Mouse (Mus musculus): ENCODE data around the gene Clasp2. TPM values are rescaled to one million over a fixed set of nuclear protein-coding genes. Genes with fewer than 3 reads are reported as not detected.

Gene Clasp2
- polyA plus RNA-seq, 2 experiments, result 4.7 to 8.8 TPM

DNA sequence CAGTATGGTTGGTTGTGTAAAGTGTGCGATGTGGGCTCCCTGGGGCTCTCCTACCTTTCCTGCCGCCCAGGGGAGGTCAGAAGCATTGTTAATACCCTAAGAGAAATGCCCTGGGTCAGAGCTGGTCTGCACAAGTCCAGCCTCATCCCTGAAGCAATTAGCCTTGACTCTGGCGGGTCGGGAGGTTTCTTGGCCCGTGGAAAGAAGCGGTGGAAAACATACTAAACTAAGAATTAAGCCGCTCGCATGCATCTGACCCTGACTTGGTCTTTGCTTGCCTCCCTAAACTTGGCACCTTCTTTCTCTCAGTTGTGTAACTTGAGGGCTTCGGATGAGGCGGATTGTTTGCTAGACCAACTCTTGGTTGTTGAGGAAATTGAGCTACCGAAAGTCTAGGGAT lies 191.2 kb downstream of the Clasp2 start:
- ATAC-seq (ENCODE audit: insufficient read depth) (no peak), DNase-seq (ENCODE audit: low read depth in 3 of 3, low spot score in 3 of 3) (no peak)
- peak overlapping the region; percentile 91 for H3K9ac ChIP-seq (replicated peaks)
- peak overlapping the region; percentile 91 to 98 for H3K4me3 ChIP-seq (ENCODE audit: insufficient read depth in 1 of 2, low read depth in 2 of 2, low read length in 2 of 2)
- 14% methylated on average over 11 of the region's 11 CpGs for WGBS (ENCODE audit: insufficient replicate concordance)
- H3K4me2 ChIP-seq (ENCODE audit: low read depth), result peak overlapping the region; percentile 94
- peaks cover 36 to 46% of the 10 kb centered on the region in 2 experiments for H3K4me1 ChIP-seq (replicated peaks; ENCODE audit: control insufficient read depth in 2 of 2, insufficient read depth in 2 of 2, low read length in 1 of 2)
- TF ChIP-seq CTCF (IDR thresholded peaks at IDR 0.05; ENCODE audit: low read depth) (no peak), EP300 (IDR thresholded peaks at IDR 0.05; ENCODE audit: low read depth) (no peak)
- peak overlapping the region; percentile 92 for H3K27ac ChIP-seq
- H3K27me3 ChIP-seq (ENCODE audit: control insufficient read depth, insufficient read depth, low read length), result no peaks in the 10 kb centered on the region
- no peaks in the 10 kb centered on the region; the same call in none of the 2 replicates for H3K36me3 ChIP-seq (replicated peaks; ENCODE audit: control insufficient read depth, insufficient read depth, low read depth)
- H3K9me3 ChIP-seq (ENCODE audit: control insufficient read depth, low read length), result no peaks in the 10 kb centered on the region

DNA sequence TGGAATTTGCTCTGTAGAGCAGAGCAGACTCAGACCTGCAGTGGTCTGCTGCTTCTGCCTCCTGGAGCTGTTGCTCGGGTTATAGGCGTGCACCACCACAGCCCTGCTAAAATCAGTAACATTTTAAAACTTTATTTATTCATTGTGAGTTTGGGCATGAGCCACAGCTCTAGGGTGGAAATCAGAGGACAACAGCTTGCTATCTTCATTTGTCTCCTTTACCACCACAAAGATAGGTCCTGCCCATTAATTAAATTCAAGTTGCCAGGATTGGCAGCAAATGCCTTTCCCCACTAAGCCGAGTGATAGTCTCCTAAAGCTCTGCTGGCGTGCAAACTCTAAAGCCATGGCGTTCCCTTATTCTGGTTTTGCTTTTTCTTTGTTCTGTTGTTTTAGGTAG lies 194.4 kb downstream of the Clasp2 start:
- Histone ChIP-seq H3K4me1 (replicated peaks; ENCODE audit: control insufficient read depth in 2 of 2, insufficient read depth in 2 of 2, low read length in 1 of 2) (peaks cover 54 to 70% of the 10 kb centered on the region in 2 experiments), H3K36me3 (replicated peaks; ENCODE audit: control insufficient read depth, insufficient read depth, low read depth) (peaks cover 4% of the 10 kb centered on the region), H3K27ac (peak overlapping the region; percentile 44), H3K4me3 (ENCODE audit: insufficient read depth in 1 of 2, low read depth in 2 of 2, low read length in 2 of 2) (no peak overlapping the region), H3K9ac (replicated peaks) (peak overlapping the region; percentile 53; the same call in 1 of the 2 replicates), H3K9me3 (ENCODE audit: control insufficient read depth, low read length) (no peaks in the 10 kb centered on the region), H3K4me2 (ENCODE audit: low read depth) (peak overlapping the region; percentile 94), H3K27me3 (ENCODE audit: control insufficient read depth, insufficient read depth, low read length) (no peaks in the 10 kb centered on the region)
- no peak for DNase-seq (ENCODE audit: low read depth in 3 of 3, low spot score in 3 of 3)
- ATAC-seq (ENCODE audit: insufficient read depth), result no peak
- TF ChIP-seq EP300 (IDR thresholded peaks at IDR 0.05; ENCODE audit: low read depth), result no peak
- no peak for TF ChIP-seq CTCF (IDR thresholded peaks at IDR 0.05; ENCODE audit: low read depth)
- WGBS (ENCODE audit: insufficient replicate concordance), result 46% methylated on average over 5 of the region's 5 CpGs

DNA sequence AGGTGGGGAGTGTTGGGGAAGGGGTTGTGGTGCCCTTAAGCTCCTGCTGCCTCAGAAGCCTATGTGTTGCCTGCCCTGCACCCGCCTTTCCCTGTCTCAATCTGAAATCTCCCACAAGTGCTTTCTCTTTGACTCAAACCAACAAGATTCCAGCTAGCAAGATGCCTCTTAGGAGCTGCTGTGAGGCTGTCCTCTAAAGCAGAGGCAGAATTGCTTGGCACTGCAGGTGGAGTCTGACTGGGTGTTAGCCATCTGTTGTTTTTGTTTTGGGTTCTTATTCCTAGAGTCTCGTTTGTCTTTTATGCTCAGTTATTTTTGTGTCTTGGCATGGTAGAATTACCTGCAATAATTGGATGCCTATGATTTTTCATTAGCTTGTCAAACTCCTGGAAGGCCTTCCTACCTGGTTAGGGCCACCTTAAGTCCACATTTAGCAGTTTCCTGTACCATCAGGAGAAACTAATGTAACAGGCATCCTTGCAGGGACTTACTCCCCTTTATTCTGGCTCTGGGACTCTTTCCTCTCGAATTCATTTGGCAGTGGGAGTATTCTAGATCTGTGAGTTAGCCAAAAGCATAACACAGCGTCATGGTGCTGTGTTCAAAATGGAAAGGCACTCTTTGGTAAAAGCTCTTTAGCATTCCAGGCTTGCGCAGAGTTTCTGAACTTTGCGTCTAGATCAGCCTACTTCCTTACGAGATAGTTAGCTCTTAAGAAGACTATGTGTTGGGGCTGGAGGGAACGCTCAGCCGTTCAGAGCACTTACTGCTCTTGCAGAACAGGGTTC lies 198.0 kb downstream of the Clasp2 start:
- DNase-seq (ENCODE audit: low read depth in 3 of 3, low spot score in 3 of 3) (no peak), ATAC-seq (ENCODE audit: insufficient read depth) (no peak)
- H3K9me3 ChIP-seq (ENCODE audit: control insufficient read depth, low read length), result no peaks in the 10 kb centered on the region
- TF ChIP-seq CTCF (IDR thresholded peaks at IDR 0.05; ENCODE audit: low read depth), result no peak
- no peak for TF ChIP-seq EP300 (IDR thresholded peaks at IDR 0.05; ENCODE audit: low read depth)
- H3K9ac ChIP-seq (replicated peaks), result no peak overlapping the region
- H3K4me1 ChIP-seq (replicated peaks; ENCODE audit: control insufficient read depth in 2 of 2, insufficient read depth in 2 of 2, low read length in 1 of 2), result peaks cover 73 to 85% of the 10 kb centered on the region in 2 experiments
- H3K27ac ChIP-seq, result peak overlapping the region; percentile 92
- 81% methylated on average over 9 of the region's 9 CpGs for WGBS (ENCODE audit: insufficient replicate concordance)
- H3K36me3 ChIP-seq (replicated peaks; ENCODE audit: control insufficient read depth, insufficient read depth, low read depth), result peaks cover 4% of the 10 kb centered on the region
- no peaks in the 10 kb centered on the region for H3K27me3 ChIP-seq (ENCODE audit: control insufficient read depth, insufficient read depth, low read length)
- no peak overlapping the region for H3K4me3 ChIP-seq (ENCODE audit: insufficient read depth in 1 of 2, low read depth in 2 of 2, low read length in 2 of 2)
- no peak overlapping the region for H3K4me2 ChIP-seq (ENCODE audit: low read depth)

- Histone ChIP-seq H3K36me3 (replicated peaks; ENCODE audit: control insufficient read depth, insufficient read depth, low read depth) (peaks cover 16% of the 10 kb centered on the region), H3K27ac (peak overlapping the region; percentile 92), H3K4me1 (replicated peaks; ENCODE audit: control insufficient read depth in 2 of 2, insufficient read depth in 2 of 2, low read length in 1 of 2) (peaks cover 60 to 68% of the 10 kb centered on the region in 2 experiments), H3K9me3 (ENCODE audit: control insufficient read depth, low read length) (no peaks in the 10 kb centered on the region), H3K9ac (replicated peaks) (peak overlapping the region; percentile 66), H3K4me3 (ENCODE audit: insufficient read depth in 1 of 2, low read depth in 2 of 2, low read length in 2 of 2) (peak overlapping the region; percentile 31 to 38), H3K4me2 (ENCODE audit: low read depth) (peak overlapping the region; percentile 74), H3K27me3 (ENCODE audit: control insufficient read depth, insufficient read depth, low read length) (no peaks in the 10 kb centered on the region)
- TF ChIP-seq EP300 (IDR thresholded peaks at IDR 0.05; ENCODE audit: low read depth) (peak; percentile 47; the same call in 1 of the 2 replicates), CTCF (IDR thresholded peaks at IDR 0.05; ENCODE audit: low read depth) (peak; percentile 41; the same call in 1 of the 2 replicates)
- ATAC-seq (ENCODE audit: insufficient read depth) (peak; percentile 93), DNase-seq (ENCODE audit: low read depth in 3 of 3, low spot score in 3 of 3) (peak; percentile 49 to 63 (median 55))
- WGBS (ENCODE audit: insufficient replicate concordance), result 23% methylated on average over 3 of the region's 3 CpGs
Observed at GRCm38 (mm10) chr9:113941103-113941805, 200.0 kb downstream of the Clasp2 start.

DNA sequence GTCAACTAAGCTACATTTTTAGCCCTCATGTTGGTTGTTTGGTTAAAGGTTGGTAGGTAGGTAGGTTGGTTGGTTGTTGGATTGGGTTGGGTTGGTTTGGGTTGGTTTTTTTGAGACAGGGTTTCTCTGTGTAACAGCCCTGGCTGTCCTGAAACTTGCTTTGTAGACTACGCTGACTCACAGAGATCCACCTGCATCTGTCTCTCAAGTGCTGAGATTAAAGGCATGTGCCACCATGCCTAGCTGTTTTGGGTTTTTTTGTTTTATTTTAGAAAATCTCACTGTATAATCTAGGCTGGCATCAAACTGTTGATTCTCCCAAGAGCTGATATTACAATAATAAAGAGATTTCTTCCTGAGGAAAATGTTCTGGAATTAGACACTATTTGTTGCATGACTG lies 202.1 kb downstream of the Clasp2 start:
- H3K4me2 ChIP-seq (ENCODE audit: low read depth), result no peak overlapping the region
- DNase-seq (ENCODE audit: low read depth in 3 of 3, low spot score in 3 of 3) (no peak), ATAC-seq (ENCODE audit: insufficient read depth) (no peak)
- no peak overlapping the region for H3K9ac ChIP-seq (replicated peaks)
- TF ChIP-seq EP300 (IDR thresholded peaks at IDR 0.05; ENCODE audit: low read depth) (no peak), CTCF (IDR thresholded peaks at IDR 0.05; ENCODE audit: low read depth) (no peak)
- no peaks in the 10 kb centered on the region for H3K27me3 ChIP-seq (ENCODE audit: control insufficient read depth, insufficient read depth, low read length)
- 86% methylated on average over 1 of the region's 1 CpGs for WGBS (ENCODE audit: insufficient replicate concordance)
- no peaks in the 10 kb centered on the region for H3K9me3 ChIP-seq (ENCODE audit: control insufficient read depth, low read length)
- peaks cover 33% of the 10 kb centered on the region for H3K36me3 ChIP-seq (replicated peaks; ENCODE audit: control insufficient read depth, insufficient read depth, low read depth)
- H3K27ac ChIP-seq, result peak overlapping the region; percentile 20
- H3K4me3 ChIP-seq (ENCODE audit: insufficient read depth in 1 of 2, low read depth in 2 of 2, low read length in 2 of 2), result no peak overlapping the region
- peaks cover 50 to 53% of the 10 kb centered on the region in 2 experiments for H3K4me1 ChIP-seq (replicated peaks; ENCODE audit: control insufficient read depth in 2 of 2, insufficient read depth in 2 of 2, low read length in 1 of 2)

Data from liver, embryonic 14.5 days (tissue).